Mouse (Mus musculus) cerebellum, postnatal 36 days (tissue): ENCODE measurements around the gene Ankib1.
"Not testable (repeated sequence)": the region's sequence is repeated elsewhere in the genome, so short reads cannot be mapped to it uniquely, and the experiment has no call there.

Experiments used
- DNase-seq, 2 experiments: peaks; one replicate each; pipeline ENCODE4 v3.0.0; 2021 to 2022; ENCODE audit warnings: mixed read lengths in 2 of 2

The Ankib1 gene

GRCm38 (mm10) chr5:3802433-3803291 is at the start of gene Ankib1, which contains the start of gene Krit1:
Ankib1 (minus strand) TSS chr5:3802925.
Krit1 (plus strand) TSS chr5:3803184.
- peak; percentile 91 to 92 for DNase-seq

GRCm38 (mm10) chr5:3845026-3845425 is 42.3 kb upstream of the Ankib1 start, which contains the start of gene Lrrd1:
Lrrd1 (plus strand) TSS chr5:3845173.
- DNase-seq = no peak

- DNase-seq = no peak
These were observed 31.4 kb upstream of the Ankib1 start for GRCm38 (mm10) chr5:3834107-3834506.

DNA sequence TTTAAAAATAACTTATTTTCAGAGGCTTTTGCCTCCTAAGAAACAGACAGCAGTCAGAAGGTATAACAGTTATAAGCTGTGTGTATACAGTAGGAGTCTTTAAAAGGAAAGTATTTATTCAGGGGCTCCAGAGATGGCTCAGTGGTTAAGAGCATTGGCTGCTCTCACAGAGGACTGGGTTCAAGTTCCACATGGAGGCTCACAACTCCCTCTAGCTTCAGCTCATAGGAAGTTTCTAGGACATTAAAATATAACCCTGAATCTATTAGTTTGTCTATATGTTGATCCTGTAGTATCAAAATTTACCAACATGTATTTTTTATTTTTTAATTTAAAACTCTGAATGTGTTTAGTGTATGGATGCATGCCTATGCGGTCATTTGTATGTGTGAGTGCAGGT is 5.7 kb upstream of the Ankib1 start:
- DNase-seq = no peak

- no peak for DNase-seq
These were observed 804 bp upstream of the Ankib1 start for GRCm38 (mm10) chr5:3803292-3804165.

DNA sequence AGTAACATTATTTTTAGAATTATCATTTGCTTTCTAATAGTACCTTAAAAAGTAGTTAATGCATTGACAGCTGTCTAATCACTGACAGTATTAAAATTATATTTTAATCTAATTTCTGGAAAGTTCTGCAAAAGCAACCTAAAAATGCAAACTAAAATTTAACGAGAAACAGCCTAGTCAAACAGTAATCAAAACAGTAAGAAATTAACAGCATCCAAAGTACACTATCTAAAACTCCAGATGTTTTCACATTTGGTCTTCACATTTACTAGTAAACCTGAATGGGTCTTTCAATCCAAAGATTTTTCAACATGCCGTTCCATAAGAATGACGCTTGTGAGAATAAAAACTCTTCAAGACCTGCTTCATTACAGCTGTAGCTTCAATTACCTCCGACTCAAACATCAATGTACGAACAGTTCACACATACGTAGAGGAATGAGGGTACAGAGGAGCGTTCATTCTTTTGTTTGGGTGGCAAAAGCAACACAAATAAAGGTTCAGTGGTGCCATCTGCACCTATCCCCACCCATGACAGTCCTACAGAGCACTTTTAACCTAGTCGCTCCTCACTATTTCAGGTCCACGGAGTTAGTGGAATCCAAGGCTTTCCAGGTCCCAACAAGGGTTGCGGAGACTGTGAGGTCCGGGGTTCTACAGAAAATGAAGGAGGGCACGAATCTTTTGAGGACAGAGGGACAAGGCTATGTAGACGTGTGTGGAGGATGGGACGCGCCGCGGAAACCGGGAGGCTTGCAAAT is 873 bp downstream of the Ankib1 start:
- peak in 1 of 2 experiments; percentile 41 for DNase-seq

- DNase-seq = no peak
These were observed 1.8 kb downstream of the Ankib1 start for GRCm38 (mm10) chr5:3800881-3801280.

- no peak for DNase-seq
These were observed 2.7 kb downstream of the Ankib1 start for GRCm38 (mm10) chr5:3800041-3800440.

DNA sequence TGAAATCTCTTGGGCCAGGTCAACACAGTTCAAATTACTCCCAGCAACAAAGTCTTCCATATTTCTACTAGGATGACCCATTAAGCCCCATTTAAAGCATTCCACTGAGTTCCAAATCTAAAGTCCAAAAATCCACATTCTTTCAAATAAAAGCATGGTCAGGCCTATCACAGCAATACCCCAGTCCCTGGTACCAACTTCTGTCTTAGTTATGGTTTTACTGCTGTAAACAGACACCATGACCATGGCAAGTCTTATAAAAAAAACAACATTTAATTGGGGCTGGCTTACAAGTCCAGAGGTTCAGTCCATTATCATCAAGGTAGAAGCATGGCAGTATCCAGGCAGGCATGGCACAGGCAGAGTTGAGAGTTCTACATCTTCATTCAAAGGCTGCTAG is 4.1 kb downstream of the Ankib1 start:
- DNase-seq = not testable (repeated sequence)

GRCm38 (mm10) chr5:3797101-3797500 is 5.6 kb downstream of the Ankib1 start:
- not testable (repeated sequence) for DNase-seq

GRCm38 (mm10) chr5:3791048-3791447 is 11.7 kb downstream of the Ankib1 start:
- no peak for DNase-seq

DNA sequence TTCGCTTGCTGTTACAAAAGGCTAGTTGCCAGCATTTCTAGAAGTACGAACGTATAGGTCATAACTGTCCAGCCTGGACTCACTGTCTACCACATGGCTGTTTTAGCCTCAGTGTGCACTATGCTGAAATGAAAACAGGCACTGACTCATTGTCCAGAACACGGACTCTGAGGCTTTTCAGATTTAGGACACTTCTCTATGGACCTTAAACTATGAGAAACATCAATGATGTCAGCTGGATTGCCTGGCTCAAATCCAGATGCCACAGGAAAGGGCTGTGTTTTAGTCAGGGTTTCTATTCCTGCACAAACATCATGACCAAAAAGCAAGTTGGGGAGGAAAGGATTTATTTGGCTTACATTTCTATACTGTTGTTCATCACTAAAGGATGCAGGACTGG is 15.2 kb downstream of the Ankib1 start:
- DNase-seq = no peak

DNA sequence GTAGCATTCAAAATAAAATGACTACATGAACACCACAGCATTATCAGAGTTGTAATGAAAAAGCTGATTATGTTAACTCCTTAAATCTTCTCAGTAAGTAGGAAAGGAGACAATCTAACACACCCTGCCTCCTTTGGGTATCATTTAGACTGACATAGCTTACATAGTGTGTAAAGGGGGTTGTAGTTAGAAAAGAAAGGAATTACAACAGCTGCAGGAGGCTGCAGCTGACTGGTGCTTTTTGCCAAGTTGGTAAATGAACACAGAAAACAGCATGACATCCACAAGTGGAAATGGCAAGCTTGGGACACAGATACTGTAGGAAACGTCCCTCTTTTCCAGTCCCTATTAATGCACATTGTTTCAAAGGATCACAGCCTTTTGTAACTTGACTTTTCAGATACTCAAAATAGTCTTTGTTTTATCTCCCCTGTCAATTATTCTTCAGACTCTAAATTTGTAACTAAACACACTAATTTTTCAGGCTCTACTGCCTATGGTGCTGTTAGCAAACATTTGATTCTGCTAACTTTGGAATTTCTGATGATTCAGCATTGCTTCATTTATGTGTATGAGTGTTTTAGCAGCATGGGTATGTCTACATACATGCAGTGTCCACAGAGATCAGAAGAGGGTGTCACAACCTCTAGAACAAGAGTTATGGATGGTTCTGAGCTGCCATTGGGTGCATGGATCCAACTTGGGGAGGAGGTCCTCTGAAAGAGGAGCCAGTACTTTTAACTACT is 17.8 kb downstream of the Ankib1 start:
- DNase-seq = no peak

- DNase-seq = no peak
These were observed 18.6 kb downstream of the Ankib1 start for GRCm38 (mm10) chr5:3783947-3784681.

- no peak for DNase-seq
These were observed 20.1 kb downstream of the Ankib1 start for GRCm38 (mm10) chr5:3782670-3783069.

DNA sequence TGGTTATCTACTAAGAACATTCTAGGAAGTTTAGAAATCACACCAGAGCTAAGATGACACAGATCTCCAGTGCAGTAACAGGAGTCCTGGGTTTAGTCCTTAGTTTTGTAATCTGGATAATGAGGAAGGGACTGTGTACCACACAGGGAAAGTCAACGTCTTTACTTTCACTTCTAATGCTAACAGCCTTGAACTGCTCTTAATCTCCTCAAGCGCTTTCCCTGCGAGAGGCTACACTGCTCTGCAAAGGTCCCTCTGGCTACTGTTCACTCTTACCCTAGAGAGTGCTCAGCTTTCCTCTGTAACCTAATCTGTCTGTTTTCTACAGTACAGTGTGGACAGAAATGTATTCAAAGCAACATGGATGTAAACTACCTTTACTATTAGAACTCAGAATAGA is 30.7 kb downstream of the Ankib1 start:
- no peak for DNase-seq

DNA sequence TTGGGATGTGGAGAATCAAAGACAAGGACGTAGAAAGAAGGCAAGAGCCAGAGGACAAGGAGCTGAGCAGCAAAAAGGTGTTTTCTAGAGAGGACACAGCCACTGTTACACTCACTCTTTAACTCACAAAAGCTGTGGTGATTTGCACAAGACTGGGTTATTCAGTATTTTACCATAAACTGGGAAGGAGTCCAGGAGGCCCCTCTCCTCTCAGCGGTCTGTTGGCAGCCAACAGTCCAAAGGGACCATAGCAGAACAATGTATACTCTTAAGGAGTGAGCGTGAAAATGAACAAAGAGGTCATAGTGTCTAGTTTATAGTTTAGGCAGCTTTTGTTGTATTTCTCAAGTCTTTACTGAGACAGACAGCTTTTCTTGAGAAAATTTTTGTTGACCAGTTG is 31.2 kb downstream of the Ankib1 start:
- no peak for DNase-seq

- DNase-seq = not testable (repeated sequence)
These were observed 52.2 kb downstream of the Ankib1 start for GRCm38 (mm10) chr5:3750536-3750935.

- DNase-seq = peak; percentile 15 to 43
These were observed 69.9 kb downstream of the Ankib1 start for GRCm38 (mm10) chr5:3732846-3733245.

GRCm38 (mm10) chr5:3728820-3729219 is 73.9 kb downstream of the Ankib1 start:
- DNase-seq = no peak

GRCm38 (mm10) chr5:3725491-3725890 is 77.2 kb downstream of the Ankib1 start:
- no peak for DNase-seq
